Mouse (Mus musculus) C2C12 (cell line): ENCODE measurements around the gene Gsg1l. TPM values are rescaled to one million over a fixed set of nuclear protein-coding genes. Genes with fewer than 3 reads are reported as not detected.
A peak's percentile ranks its signal among the peaks of the same experiment; 100 is the strongest.

ENCODE experiments used
- H3K27me3 ChIP-seq: one replicate; pipeline ENCODE4 v1.6.1; 2011; ENCODE audit not compliant: control insufficient read depth, insufficient read depth, insufficient read length
- H3K36me3 ChIP-seq: one replicate; pipeline ENCODE4 v1.6.1; 2011; ENCODE audit not compliant: control insufficient read depth, insufficient read depth
- H3K4me3 ChIP-seq: one replicate; pipeline ENCODE4 v1.5.1; 2011; ENCODE audit warnings: mild to moderate bottlenecking, control low read depth; ENCODE audit not compliant: poor library complexity, insufficient read depth, severe bottlenecking
- H3K79me2 ChIP-seq: one replicate; pipeline ENCODE4 v1.6.1; 2011; ENCODE audit not compliant: control insufficient read depth, insufficient read depth
- H3K79me3 ChIP-seq: one replicate; pipeline ENCODE4 v1.6.1; 2011; ENCODE audit warnings: low read depth, control low read depth
- H3ac ChIP-seq: one replicate; pipeline ENCODE3; 2011; ENCODE audit warnings: low read depth; ENCODE audit not compliant: control insufficient read depth, insufficient read length
- CEBPB ChIP-seq: IDR thresholded peaks from one replicate; pipeline ENCODE4 v1.6.1; 2011; ENCODE audit warnings: low read depth, mild to moderate bottlenecking, control low read depth, moderate library complexity
- CTCF ChIP-seq: IDR thresholded peaks from one replicate; pipeline ENCODE4 v1.5.1; 2011; ENCODE audit not compliant: control insufficient read depth, insufficient read depth, insufficient read length
- FOSL1 ChIP-seq: IDR thresholded peaks from one replicate; pipeline ENCODE4 v1.8.0; 2011; ENCODE audit warnings: mild to moderate bottlenecking, low read length; ENCODE audit not compliant: poor library complexity, insufficient read depth, severe bottlenecking
- MAX ChIP-seq: IDR thresholded peaks from one replicate; pipeline ENCODE4 v1.6.1; 2011; ENCODE audit warnings: mild to moderate bottlenecking, control low read depth
- MYOD1 ChIP-seq: IDR thresholded peaks from one replicate; pipeline ENCODE4 v1.6.1; 2011; ENCODE audit warnings: low read depth; ENCODE audit not compliant: control insufficient read depth, insufficient read length
- MYOG ChIP-seq: IDR thresholded peaks from one replicate; pipeline ENCODE4 v1.6.1; 2011; ENCODE audit not compliant: control insufficient read depth, insufficient read length; ENCODE audit errors: extremely low read depth
- USF1 ChIP-seq: IDR thresholded peaks from one replicate; pipeline ENCODE4 v1.6.1; 2011; ENCODE audit warnings: low read depth, mild to moderate bottlenecking, control low read depth, moderate library complexity
- polyA plus RNA-seq: library from polyadenylated mRNA; unstranded; fragments of >200 nt; fragmentation: generic; extraction: Trizol; gene quantifications from one replicate; pipeline ENCODE4 v1.2.1, GENCODE M21; 2012; ENCODE audit warnings: missing spikeins

Gene Gsg1l
- polyA plus RNA-seq, 1 experiment: not detected

GRCm38 (mm10) chr7:126111230-126111629 lies 29.0 kb upstream of the Gsg1l start:
- no peak overlapping the region for H3K4me3 ChIP-seq
- H3K27me3 ChIP-seq: no peaks in the 10 kb centered on the region
- H3K79me2 ChIP-seq: no peaks in the 10 kb centered on the region
- H3ac ChIP-seq: no peak overlapping the region
- TF ChIP-seq MAX (no peak), CTCF (no peak), MYOD1 (no peak), FOSL1 (no peak), CEBPB (no peak), MYOG (no peak), USF1 (no peak)
- peaks cover 72% of the 10 kb centered on the region for H3K36me3 ChIP-seq
- no peaks in the 10 kb centered on the region for H3K79me3 ChIP-seq

GRCm38 (mm10) chr7:126109898-126110297 lies 27.7 kb upstream of the Gsg1l start:
- H3K4me3 ChIP-seq: no peak overlapping the region
- no peaks in the 10 kb centered on the region for H3K79me2 ChIP-seq
- TF ChIP-seq CEBPB (no peak), MYOG (no peak), CTCF (no peak), FOSL1 (no peak), MYOD1 (no peak), USF1 (no peak), MAX (no peak)
- no peak overlapping the region for H3ac ChIP-seq
- no peaks in the 10 kb centered on the region for H3K79me3 ChIP-seq
- H3K36me3 ChIP-seq: peaks cover 68% of the 10 kb centered on the region
- no peaks in the 10 kb centered on the region for H3K27me3 ChIP-seq

- TF ChIP-seq MYOG: no peak
- no peak for TF ChIP-seq CEBPB
- no peak for TF ChIP-seq MAX
- no peak for TF ChIP-seq CTCF
- TF ChIP-seq USF1: no peak
- no peak for TF ChIP-seq MYOD1
- no peak for TF ChIP-seq FOSL1
- H3K79me2 ChIP-seq: no peaks in the 10 kb centered on the region
- peaks cover 41% of the 10 kb centered on the region for H3K36me3 ChIP-seq
- no peak overlapping the region for H3K4me3 ChIP-seq
- no peaks in the 10 kb centered on the region for H3K27me3 ChIP-seq
- H3ac ChIP-seq: no peak overlapping the region
- H3K79me3 ChIP-seq: no peaks in the 10 kb centered on the region
Measured at GRCm38 (mm10) chr7:126100440-126100839, 18.2 kb upstream of the Gsg1l start.

- no peaks in the 10 kb centered on the region for H3K79me3 ChIP-seq
- no peaks in the 10 kb centered on the region for H3K79me2 ChIP-seq
- TF ChIP-seq USF1: no peak
- no peak for TF ChIP-seq MAX
- TF ChIP-seq MYOD1: no peak
- TF ChIP-seq CEBPB: no peak
- no peak for TF ChIP-seq FOSL1
- TF ChIP-seq CTCF: no peak
- TF ChIP-seq MYOG: no peak
- no peak overlapping the region for H3K4me3 ChIP-seq
- peaks cover 38% of the 10 kb centered on the region for H3K36me3 ChIP-seq
- no peaks in the 10 kb centered on the region for H3K27me3 ChIP-seq
- H3ac ChIP-seq: no peak overlapping the region
Measured at GRCm38 (mm10) chr7:126099835-126100234, 17.6 kb upstream of the Gsg1l start.

GRCm38 (mm10) chr7:126099163-126099775 lies 17.1 kb upstream of the Gsg1l start:
- Histone ChIP-seq H3K36me3 (peaks cover 32% of the 10 kb centered on the region), H3K79me3 (no peaks in the 10 kb centered on the region), H3K4me3 (no peak overlapping the region), H3ac (no peak overlapping the region), H3K27me3 (no peaks in the 10 kb centered on the region), H3K79me2 (no peaks in the 10 kb centered on the region)
- TF ChIP-seq MAX (no peak), MYOG (no peak)

- peaks cover 21% of the 10 kb centered on the region for H3K36me3 ChIP-seq
Measured at GRCm38 (mm10) chr7:126097219-126097915, 15.2 kb upstream of the Gsg1l start.

More at GRCm38 (mm10) chr7:126097219-126097915, 15.2 kb upstream of the Gsg1l start:
- Histone ChIP-seq H3K79me2 (no peaks in the 10 kb centered on the region), H3ac (no peak overlapping the region), H3K27me3 (no peaks in the 10 kb centered on the region), H3K4me3 (no peak overlapping the region), H3K79me3 (no peaks in the 10 kb centered on the region)
- TF ChIP-seq FOSL1: no peak
- TF ChIP-seq MYOD1: peak; percentile 25
